Comparison of ENCODE assay signal across 27 mouse cellular contexts in genomic region chr5:77289686-77290085, GRCm38 (mm10). TPM values are rescaled to one million over a fixed set of nuclear protein-coding genes. Genes with fewer than 3 reads are reported as not detected.
DNase-seq lines count a peak whose midpoint lies in the region; ATAC-seq and TF ChIP-seq lines count a peak whose summit lies in the region.
"Had no signal": no experiment of that assay in that cellular context is flagged by ENCODE, and none has a peak within 500 bp of the region (broad histone marks: within the 10 kb centered on the region; RNA-seq: fewer than 3 reads in every experiment).

No protein-coding gene starts in this region.

- H3K27me3 ChIP-seq in intestine, embryonic 14.5 days (replicated peaks; ENCODE audit: control insufficient read depth, insufficient read depth, low read length) = no peaks in the 10 kb centered on the region
- H3K27me3 ChIP-seq in intestine, postnatal 0 days (replicated peaks; ENCODE audit: control insufficient read depth, insufficient read depth, low read length) = no peaks in the 10 kb centered on the region
- H3K27me3 ChIP-seq in spleen, adult 2 months (ENCODE audit: control insufficient read depth, insufficient read depth, low read length) = no peaks in the 10 kb centered on the region
- H3K27me3 ChIP-seq in kidney, embryonic 16.5 days (ENCODE audit: insufficient read depth, low read length) = no peaks in the 10 kb centered on the region
- H3K27me3 ChIP-seq: forebrain, embryonic 13.5 days; hindbrain, embryonic 13.5 days; limb, embryonic 13.5 days; liver, embryonic 13.5 days; lung, embryonic 15.5 days; megakaryocyte, embryonic 14.5 days; midbrain, embryonic 13.5 days; Patski had no signal

- no peak overlapping the region for H3K27ac ChIP-seq in intestine, embryonic 14.5 days (ENCODE audit: low read depth)
- H3K27ac ChIP-seq in intestine, postnatal 0 days (ENCODE audit: low read depth, low read length) = no peak overlapping the region
- peak overlapping the region; percentile 93 for H3K27ac ChIP-seq in spleen, adult 2 months (ENCODE audit: insufficient read depth, low read length)
- H3K27ac ChIP-seq in kidney, embryonic 16.5 days (ENCODE audit: low read length) = no peak overlapping the region
- H3K27ac ChIP-seq: forebrain, embryonic 13.5 days; hindbrain, embryonic 13.5 days; limb, embryonic 13.5 days; liver, embryonic 13.5 days; lung, embryonic 15.5 days; midbrain, embryonic 13.5 days had no signal

- no peak overlapping the region for H3K9ac ChIP-seq in intestine, embryonic 14.5 days (ENCODE audit: low read length)
- no peak overlapping the region for H3K9ac ChIP-seq in intestine, postnatal 0 days (ENCODE audit: low read depth, low read length)
- H3K9ac ChIP-seq in kidney, embryonic 16.5 days (replicated peaks; ENCODE audit: low read length) = no peak overlapping the region
- H3K9ac ChIP-seq: forebrain, embryonic 13.5 days; hindbrain, embryonic 13.5 days; limb, embryonic 13.5 days; liver, embryonic 13.5 days; lung, embryonic 15.5 days; midbrain, embryonic 13.5 days had no signal

- no peak overlapping the region for H3K4me2 ChIP-seq in intestine, embryonic 14.5 days (ENCODE audit: low read length)
- H3K4me2 ChIP-seq in intestine, postnatal 0 days (replicated peaks; ENCODE audit: low read depth) = no peak overlapping the region
- no peak overlapping the region for H3K4me2 ChIP-seq in kidney, embryonic 16.5 days (replicated peaks; ENCODE audit: low read depth, low read length)
- H3K4me2 ChIP-seq: forebrain, embryonic 13.5 days; hindbrain, embryonic 13.5 days; limb, embryonic 13.5 days; liver, embryonic 13.5 days; lung, embryonic 15.5 days; midbrain, embryonic 13.5 days had no signal

- H3K9me3 ChIP-seq in intestine, embryonic 14.5 days (ENCODE audit: control insufficient read depth, low read length) = no peaks in the 10 kb centered on the region
- H3K9me3 ChIP-seq in intestine, postnatal 0 days (ENCODE audit: control insufficient read depth) = no peaks in the 10 kb centered on the region
- no peaks in the 10 kb centered on the region for H3K9me3 ChIP-seq in kidney, embryonic 16.5 days (ENCODE audit: low read length)
- H3K9me3 ChIP-seq: forebrain, embryonic 13.5 days; G1E; hindbrain, embryonic 13.5 days; limb, embryonic 13.5 days; liver, embryonic 13.5 days; lung, embryonic 15.5 days; megakaryocyte, embryonic 14.5 days; midbrain, embryonic 13.5 days had no signal

- no peak for TF ChIP-seq POLR2A in spleen, adult 2 months (IDR thresholded peaks at IDR 0.05; ENCODE audit: low read depth, low read length)

- no peak overlapping the region for H3K4me3 ChIP-seq in intestine, embryonic 14.5 days (ENCODE audit: low read depth, low read length)
- H3K4me3 ChIP-seq in intestine, postnatal 0 days (ENCODE audit: low read depth, low read length) = no peak overlapping the region
- H3K4me3 ChIP-seq in spleen, adult 2 months (ENCODE audit: extremely low read depth, insufficient read depth, insufficient read length) = no peak overlapping the region
- no peak overlapping the region for H3K4me3 ChIP-seq in kidney, embryonic 16.5 days (ENCODE audit: low read length)
- H3K4me3 ChIP-seq: forebrain, embryonic 13.5 days; hindbrain, embryonic 13.5 days; limb, embryonic 13.5 days; liver, embryonic 13.5 days; lung, embryonic 15.5 days; megakaryocyte, embryonic 14.5 days; midbrain, embryonic 13.5 days had no signal

- DNase-seq in intestine, embryonic 14.5 days (ENCODE audit: low spot score) = no peak
- DNase-seq in B cell, adult 2 months = peak; percentile 80 to 86
- peak; percentile 73 to 81 for DNase-seq in spleen, adult 2 months (ENCODE audit: low read depth in 1 of 2, low spot score in 2 of 2)
- no peak for DNase-seq in cerebellum, postnatal 10 days
- DNase-seq: adrenal gland, adult 2 months; cerebellum, adult 11-12 months; cerebellum, postnatal 25 days; gastrocnemius, postnatal 25 days; heart, postnatal 36 days; kidney, adult 9 months; kidney, postnatal 25 days; liver, embryonic 13.5 days; right cerebral cortex, postnatal 14 days; thymus, postnatal 14 days had no signal

- no peaks in the 10 kb centered on the region for H3K4me1 ChIP-seq in intestine, embryonic 14.5 days (replicated peaks; ENCODE audit: control insufficient read depth, insufficient read depth, low read length)
- no peaks in the 10 kb centered on the region for H3K4me1 ChIP-seq in intestine, postnatal 0 days (replicated peaks; ENCODE audit: control insufficient read depth, insufficient read depth, low read length)
- H3K4me1 ChIP-seq in spleen, adult 2 months (ENCODE audit: control insufficient read depth, insufficient read depth, insufficient read length) = peaks cover 17% of the 10 kb centered on the region
- no peaks in the 10 kb centered on the region for H3K4me1 ChIP-seq in kidney, embryonic 16.5 days (ENCODE audit: insufficient read depth, low read length)
- H3K4me1 ChIP-seq: forebrain, embryonic 13.5 days; hindbrain, embryonic 13.5 days; limb, embryonic 13.5 days; liver, embryonic 13.5 days; lung, embryonic 15.5 days had no signal

- ATAC-seq in intestine, embryonic 14.5 days (replicated peaks; ENCODE audit: low FRiP score, low TSS enrichment, low read depth) = 0 out of 2 replicates have a peak, but pooled peaks have one; percentile 43
- no peak for ATAC-seq in intestine, postnatal 0 days
- ATAC-seq in granulocyte monocyte progenitor cell, adult 5-6 weeks (replicated peaks; ENCODE audit: poor library complexity, severe bottlenecking) = peak; percentile 19
- no peak for ATAC-seq in frontal cortex, adult (ENCODE audit: low TSS enrichment)
- ATAC-seq in kidney, embryonic 16.5 days (ENCODE audit: low FRiP score, low TSS enrichment) = no peak
- ATAC-seq: forebrain, embryonic 13.5 days; inflammation-experienced regulatory T-cells, adult 6 months; midbrain, embryonic 13.5 days; Patski had no signal

- H3K36me3 ChIP-seq in intestine, embryonic 14.5 days (ENCODE audit: control insufficient read depth, insufficient read depth, low read length) = peaks cover 70% of the 10 kb centered on the region
- peaks cover 49% of the 10 kb centered on the region for H3K36me3 ChIP-seq in intestine, postnatal 0 days (ENCODE audit: control insufficient read depth, insufficient read depth)
- H3K36me3 ChIP-seq in spleen, adult 2 months (ENCODE audit: control insufficient read depth, insufficient read depth, low read length) = peaks cover 5% of the 10 kb centered on the region
- H3K36me3 ChIP-seq in kidney, embryonic 16.5 days (ENCODE audit: insufficient read depth, low read length) = peaks cover 61% of the 10 kb centered on the region

- TF ChIP-seq CTCF in intestine, postnatal 0 days (IDR thresholded peaks at IDR 0.05; ENCODE audit: low read depth) = no peak
- TF ChIP-seq CTCF in spleen, adult 2 months (IDR thresholded peaks at IDR 0.05; ENCODE audit: extremely low read depth, insufficient read depth, insufficient read length, insufficient replicate concordance) = no peak

- WGBS in intestine, embryonic 14.5 days = 55% methylated on average over 8 of the region's 8 CpGs
- 72% methylated on average over 8 of the region's 8 CpGs for WGBS in intestine, postnatal 0 days
- 41% methylated on average over 8 of the region's 8 CpGs for WGBS in spleen, adult 2 months
- 89% methylated on average over 8 of the region's 8 CpGs for WGBS in kidney, embryonic 16.5 days

RNA-seq across cellular contexts. Expression of gene Noa1, which starts 20.2 kb away (rescaled TPM):
- 30.3 and 30.4 TPM in 2 replicates for polyA plus RNA-seq in intestine, embryonic 14.5 days (2014; fragmentation: Nextera tagmentation; extraction: Ambion mirVana)
- 11.8 and 12.3 TPM in 2 replicates for polyA plus RNA-seq in intestine, postnatal 0 days (2015; fragmentation: Nextera tagmentation; extraction: Ambion mirVana)
- total RNA-seq in granulocyte monocyte progenitor cell, adult 5-6 weeks (2014; fragmentation: Nextera tagmentation) = 46.2 and 54.2 TPM in 2 replicates
- 8.8 and 16.5 TPM in 2 replicates for total RNA-seq in granulocyte monocyte progenitor cell, adult 5-6 weeks (2017)
- 14.1 and 19.8 TPM in 2 replicates for polyA plus RNA-seq in spleen, adult 2 months (2012; rRNA removed)
- 34.2 and 35.9 TPM in 2 replicates for polyA plus RNA-seq in kidney, embryonic 16.5 days (2015; fragmentation: Nextera tagmentation; extraction: Ambion mirVana)

RNA-seq across cellular contexts. Expression of gene Polr2b, which starts 20.3 kb away (rescaled TPM):
- polyA plus RNA-seq in intestine, embryonic 14.5 days (2014; fragmentation: Nextera tagmentation; extraction: Ambion mirVana) = 59.8 and 67.5 TPM in 2 replicates
- 18.7 and 20.3 TPM in 2 replicates for polyA plus RNA-seq in intestine, postnatal 0 days (2015; fragmentation: Nextera tagmentation; extraction: Ambion mirVana)
- total RNA-seq in granulocyte monocyte progenitor cell, adult 5-6 weeks (2014; fragmentation: Nextera tagmentation) = 61.4 and 71.7 TPM in 2 replicates
- total RNA-seq in granulocyte monocyte progenitor cell, adult 5-6 weeks (2017) = 136 and 140 TPM in 2 replicates
- 8.5 and 16.8 TPM in 2 replicates for polyA plus RNA-seq in spleen, adult 2 months (2012; rRNA removed)
- polyA plus RNA-seq in kidney, embryonic 16.5 days (2015; fragmentation: Nextera tagmentation; extraction: Ambion mirVana) = 70.5 and 70.8 TPM in 2 replicates

RNA-seq across cellular contexts. Expression of gene Rest, which starts 24.4 kb away (rescaled TPM):
- 33.6 and 35.7 TPM in 2 replicates for polyA plus RNA-seq in intestine, embryonic 14.5 days (2014; fragmentation: Nextera tagmentation; extraction: Ambion mirVana)
- 13.2 and 15.0 TPM in 2 replicates for polyA plus RNA-seq in intestine, postnatal 0 days (2015; fragmentation: Nextera tagmentation; extraction: Ambion mirVana)
- 21.4 and 29.5 TPM in 2 replicates for total RNA-seq in granulocyte monocyte progenitor cell, adult 5-6 weeks (2014; fragmentation: Nextera tagmentation)
- total RNA-seq in granulocyte monocyte progenitor cell, adult 5-6 weeks (2017) = 46.3 and 49.3 TPM in 2 replicates
- 6.5 and 8.0 TPM in 2 replicates for polyA plus RNA-seq in spleen, adult 2 months (2012; rRNA removed)
- polyA plus RNA-seq in kidney, embryonic 16.5 days (2015; fragmentation: Nextera tagmentation; extraction: Ambion mirVana) = 37.6 and 40.5 TPM in 2 replicates

Comparison
In these comparisons a context has a peak if more than half of its experiments do, and no peak if none do; other contexts are left out.
1. ATAC-seq: peak in intestine, embryonic 14.5 days (single experiment) and granulocyte monocyte progenitor cell, adult 5-6 weeks (single experiment); none in intestine, postnatal 0 days (single experiment), frontal cortex, adult (single experiment) and kidney, embryonic 16.5 days (single experiment).
2. DNase-seq: peak in B cell, adult 2 months (2 of 2) and spleen, adult 2 months (2 of 2); none in intestine, embryonic 14.5 days (single experiment) and cerebellum, postnatal 10 days (0 of 2).